13 mouse cellular contexts compared by ENCODE assay signal in the genomic region with DNA sequence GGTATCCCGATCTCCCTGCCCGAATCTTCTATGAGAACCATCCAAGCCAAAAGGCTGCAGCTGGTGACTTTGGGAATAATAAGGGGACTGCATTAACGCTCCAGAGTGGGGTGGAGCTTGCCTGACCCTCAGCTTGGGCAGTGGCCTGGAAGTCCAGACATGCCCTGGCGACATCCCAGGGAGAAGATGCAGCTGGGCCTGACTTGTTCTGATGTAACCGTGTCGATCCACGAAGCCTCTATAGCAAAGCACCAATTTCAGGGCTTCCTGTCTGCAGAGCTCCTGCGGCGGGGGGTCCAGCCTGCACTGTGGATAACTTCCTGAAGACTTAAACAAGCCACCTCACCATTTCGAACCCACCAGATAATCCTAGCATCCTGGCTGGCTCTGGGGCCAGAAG.
"Had no signal": no experiment of that assay in that cellular context is flagged by ENCODE, and none has a peak within 500 bp of the region (broad histone marks: within the 10 kb centered on the region; RNA-seq: fewer than 3 reads in every experiment).

No protein-coding gene starts in this region.

- H3K36me3 ChIP-seq: intestine, embryonic 15.5 days; limb, embryonic 12.5 days; liver, embryonic 13.5 days; midbrain, embryonic 12.5 days; neural tube, embryonic 15.5 days had no signal

- H3K9me3 ChIP-seq: intestine, embryonic 15.5 days; limb, embryonic 12.5 days; midbrain, embryonic 12.5 days; neural tube, embryonic 15.5 days had no signal

- H3K27ac ChIP-seq: intestine, embryonic 15.5 days; left cerebral cortex, adult 2 months; limb, embryonic 12.5 days; liver, embryonic 13.5 days; midbrain, embryonic 12.5 days; neural tube, embryonic 15.5 days had no signal

- ATAC-seq: intestine, embryonic 15.5 days; liver, postnatal 0 days had no signal

- H3K27me3 ChIP-seq: neural tube, embryonic 15.5 days had no signal

- H3K4me3 ChIP-seq: intestine, embryonic 15.5 days; left cerebral cortex, adult 2 months; limb, embryonic 12.5 days; liver, embryonic 13.5 days; midbrain, embryonic 12.5 days; myocyte; neural tube, embryonic 15.5 days had no signal

- H3K4me1 ChIP-seq: intestine, embryonic 15.5 days had no signal

- H3K9ac ChIP-seq: intestine, embryonic 15.5 days; limb, embryonic 12.5 days; liver, embryonic 13.5 days; liver, postnatal 0 days; midbrain, embryonic 12.5 days; neural tube, embryonic 15.5 days had no signal

- H3K4me2 ChIP-seq: intestine, embryonic 15.5 days; limb, embryonic 12.5 days; liver, embryonic 13.5 days; midbrain, embryonic 12.5 days; neural tube, embryonic 15.5 days had no signal

- DNase-seq: kidney, adult 2 months; liver; liver, embryonic 13.5 days; liver, postnatal 0 days; right cerebral cortex, adult 18-20 months; thymus, adult 18-20 months; thymus, postnatal 14 days had no signal
